29 mouse cellular contexts compared by ENCODE assay signal in genomic region chr6:31817640-31818039, GRCm38 (mm10).
DNase-seq lines count a peak whose midpoint lies in the region; ATAC-seq and TF ChIP-seq lines count a peak whose summit lies in the region.
"Had no signal": no experiment of that assay in that cellular context is flagged by ENCODE, and none has a peak within 500 bp of the region (broad histone marks: within the 10 kb centered on the region; RNA-seq: fewer than 3 reads in every experiment).

No protein-coding gene starts in this region.

- H3K4me1 ChIP-seq in liver, postnatal 0 days (ENCODE audit: insufficient read depth): no peaks in the 10 kb centered on the region
- peaks cover 5% of the 10 kb centered on the region; the same call in 1 of the 2 replicates for H3K4me1 ChIP-seq in liver, embryonic 12.5 days
- H3K4me1 ChIP-seq: embryonic facial prominence, embryonic 10.5 days; embryonic facial prominence, embryonic 13.5 days; forebrain, embryonic 10.5 days; forebrain, embryonic 13.5 days; heart, embryonic 12.5 days; heart, embryonic 15.5 days; intestine, embryonic 15.5 days had no signal

- TF ChIP-seq CTCF in liver, postnatal 0 days (IDR thresholded peaks at IDR 0.05; ENCODE audit: low read depth): no peak

- 82% methylated on average over 1 of the region's 1 CpGs for WGBS in liver, postnatal 0 days (ENCODE audit: insufficient replicate concordance)
- 71% methylated on average over 1 of the region's 1 CpGs for WGBS in liver, embryonic 12.5 days (ENCODE audit: insufficient replicate concordance)

- H3K4me2 ChIP-seq in liver, postnatal 0 days (ENCODE audit: low read depth, low read length): no peak overlapping the region
- H3K4me2 ChIP-seq in liver, embryonic 12.5 days: no peak overlapping the region
- H3K4me2 ChIP-seq: embryonic facial prominence, embryonic 13.5 days; forebrain, embryonic 13.5 days; heart, embryonic 12.5 days; heart, embryonic 15.5 days; hindbrain, embryonic 13.5 days; intestine, embryonic 15.5 days had no signal

- H3K9me3 ChIP-seq in liver, postnatal 0 days (ENCODE audit: low read length): no peaks in the 10 kb centered on the region
- no peaks in the 10 kb centered on the region for H3K9me3 ChIP-seq in liver, embryonic 12.5 days (replicated peaks)
- H3K9me3 ChIP-seq: embryonic facial prominence, embryonic 10.5 days; embryonic facial prominence, embryonic 13.5 days; forebrain, embryonic 10.5 days; forebrain, embryonic 13.5 days; heart, embryonic 12.5 days; heart, embryonic 15.5 days; hindbrain, embryonic 10.5 days; hindbrain, embryonic 13.5 days; intestine, embryonic 15.5 days had no signal

- no peak for TF ChIP-seq EP300 in liver, postnatal 0 days (IDR thresholded peaks at IDR 0.05; ENCODE audit: low read depth)

- H3K4me3 ChIP-seq in liver, postnatal 0 days (ENCODE audit: low read depth, low read length): no peak overlapping the region
- no peak overlapping the region for H3K4me3 ChIP-seq in liver, embryonic 12.5 days
- H3K4me3 ChIP-seq: embryonic facial prominence, embryonic 10.5 days; embryonic facial prominence, embryonic 13.5 days; forebrain, embryonic 10.5 days; forebrain, embryonic 13.5 days; heart, embryonic 12.5 days; heart, embryonic 15.5 days; hindbrain, embryonic 10.5 days; hindbrain, embryonic 13.5 days; intestine, embryonic 15.5 days had no signal

- ATAC-seq in liver, postnatal 0 days: 0 out of 2 replicates have a peak, but pooled peaks have one; percentile 15
- no peak for ATAC-seq in liver, embryonic 12.5 days
- ATAC-seq in erythroblast, adult 5-6 weeks (replicated peaks; ENCODE audit: low FRiP score, poor library complexity, severe bottlenecking): peak; percentile 52; the same call in 1 of the 2 replicates
- ATAC-seq: activated CD4-positive, CD25-positive, alpha-beta regulatory T cell, adult 4 months; forebrain, embryonic 13.5 days; forebrain, embryonic 16.5 days; intestine, embryonic 15.5 days had no signal

- H3K27me3 ChIP-seq in liver, postnatal 0 days (ENCODE audit: insufficient read depth, low read length): no peaks in the 10 kb centered on the region
- H3K27me3 ChIP-seq in liver, embryonic 12.5 days (replicated peaks): no peaks in the 10 kb centered on the region; the same call in 1 of the 2 replicates
- H3K27me3 ChIP-seq: embryonic facial prominence, embryonic 13.5 days; forebrain, embryonic 13.5 days; heart, embryonic 15.5 days; hindbrain, embryonic 13.5 days; intestine, embryonic 15.5 days had no signal

- H3K27ac ChIP-seq in liver, postnatal 0 days (ENCODE audit: low read depth): no peak overlapping the region
- no peak overlapping the region for H3K27ac ChIP-seq in liver, embryonic 12.5 days
- H3K27ac ChIP-seq: embryonic facial prominence, embryonic 10.5 days; embryonic facial prominence, embryonic 13.5 days; forebrain, embryonic 10.5 days; forebrain, embryonic 13.5 days; heart, embryonic 15.5 days; hindbrain, embryonic 10.5 days; intestine, embryonic 15.5 days had no signal

- DNase-seq in liver, postnatal 0 days: no peak
- peak; percentile 4 for DNase-seq in NIH3T3 (ENCODE audit: low read depth)
- DNase-seq in kidney, postnatal 14 days: no peak
- no peak for DNase-seq in Muller cell, postnatal 12 days (ENCODE audit: inconsistent ontology term)
- DNase-seq: adrenal gland, adult 8-10 months; adrenal gland, postnatal 25 days; B cell, adult 2 months; cerebellum, adult 11 months; cerebellum, adult 8-10 months; cerebellum, postnatal 36 days; embryo, embryonic 11 days; gastrocnemius, postnatal 10 days; gastrocnemius, postnatal 36 days; heart, postnatal 10 days; heart, postnatal 36 days; kidney, adult 11 months had no signal

- no peak overlapping the region for H3K9ac ChIP-seq in liver, postnatal 0 days (replicated peaks)
- no peak overlapping the region for H3K9ac ChIP-seq in liver, embryonic 12.5 days
- H3K9ac ChIP-seq: embryonic facial prominence, embryonic 13.5 days; forebrain, embryonic 13.5 days; heart, embryonic 12.5 days; heart, embryonic 15.5 days; hindbrain, embryonic 13.5 days; intestine, embryonic 15.5 days had no signal

- no peaks in the 10 kb centered on the region for H3K36me3 ChIP-seq in liver, postnatal 0 days (replicated peaks; ENCODE audit: insufficient read depth, low read length)
- H3K36me3 ChIP-seq in liver, embryonic 12.5 days: no peaks in the 10 kb centered on the region
- H3K36me3 ChIP-seq: embryonic facial prominence, embryonic 10.5 days; embryonic facial prominence, embryonic 13.5 days; forebrain, embryonic 10.5 days; heart, embryonic 12.5 days; heart, embryonic 15.5 days; hindbrain, embryonic 10.5 days; hindbrain, embryonic 13.5 days; intestine, embryonic 15.5 days had no signal
